Mouse (Mus musculus): ENCODE data around the gene Gab2. TPM values are rescaled to one million over a fixed set of nuclear protein-coding genes. Genes with fewer than 3 reads are reported as not detected.
A peak's percentile ranks its signal among the peaks of the same experiment; 100 is the strongest.

Gab2 gene
- total RNA-seq, 4 experiments from 2014 or later = 14.2 to 17.6 (median 16.2) TPM

- peak; percentile 62 for DNase-seq (ENCODE audit: low spot score)
Measured at GRCm38 (mm10) chr7:97248136-97248535, 166.8 kb downstream of the Gab2 start.

- DNase-seq (ENCODE audit: low spot score) = peak; percentile 42
Measured at GRCm38 (mm10) chr7:97251638-97252037, 170.3 kb downstream of the Gab2 start.

- peak; percentile 76 for DNase-seq (ENCODE audit: low spot score)
Measured at GRCm38 (mm10) chr7:97262541-97262940, 181.2 kb downstream of the Gab2 start.

- peak; percentile 57 for DNase-seq (ENCODE audit: low spot score)
Measured at GRCm38 (mm10) chr7:97270367-97270766, 189.0 kb downstream of the Gab2 start.

- DNase-seq (ENCODE audit: low spot score) = no peak
Measured at GRCm38 (mm10) chr7:97271068-97271467, 189.7 kb downstream of the Gab2 start.

GRCm38 (mm10) chr7:97296986-97297385 lies 215.6 kb downstream of the Gab2 start:
- no peak for DNase-seq (ENCODE audit: low spot score)

GRCm38 (mm10) chr7:97297466-97297865 lies 216.1 kb downstream of the Gab2 start:
- peak; percentile 83 for DNase-seq (ENCODE audit: low spot score)

- DNase-seq (ENCODE audit: low spot score) = no peak
Measured at GRCm38 (mm10) chr7:97298279-97298678, 216.9 kb downstream of the Gab2 start.

- no peak for DNase-seq (ENCODE audit: low spot score)
Measured at GRCm38 (mm10) chr7:97298943-97299342, 217.6 kb downstream of the Gab2 start.

GRCm38 (mm10) chr7:97300914-97301313 lies 219.5 kb downstream of the Gab2 start:
- DNase-seq (ENCODE audit: low spot score) = no peak

GRCm38 (mm10) chr7:97301321-97301720 lies 219.9 kb downstream of the Gab2 start:
- no peak for DNase-seq (ENCODE audit: low spot score)

- no peak for DNase-seq (ENCODE audit: low spot score)
Measured at GRCm38 (mm10) chr7:97302261-97302660, 220.9 kb downstream of the Gab2 start.

GRCm38 (mm10) chr7:97302876-97303275 lies 221.5 kb downstream of the Gab2 start:
- DNase-seq (ENCODE audit: low spot score) = no peak

- DNase-seq (ENCODE audit: low spot score) = no peak
Measured at GRCm38 (mm10) chr7:97303614-97304013, 222.2 kb downstream of the Gab2 start.

- DNase-seq (ENCODE audit: low spot score) = peak; percentile 24
Measured at GRCm38 (mm10) chr7:97304471-97304870, 223.1 kb downstream of the Gab2 start.

- no peak for DNase-seq (ENCODE audit: low spot score)
Measured at GRCm38 (mm10) chr7:97305206-97305605, 223.8 kb downstream of the Gab2 start.

GRCm38 (mm10) chr7:97306813-97307212 lies 225.4 kb downstream of the Gab2 start:
- DNase-seq (ENCODE audit: low spot score) = no peak

- DNase-seq (ENCODE audit: low spot score) = no peak
Measured at GRCm38 (mm10) chr7:97307546-97307945, 226.2 kb downstream of the Gab2 start.

- DNase-seq (ENCODE audit: low spot score) = no peak
Measured at GRCm38 (mm10) chr7:97309461-97310340, 228.3 kb downstream of the Gab2 start.

GRCm38 (mm10) chr7:97310341-97310635 lies 228.9 kb downstream of the Gab2 start:
- DNase-seq (ENCODE audit: low spot score) = no peak

GRCm38 (mm10) chr7:97311620-97312019 lies 230.2 kb downstream of the Gab2 start:
- no peak for DNase-seq (ENCODE audit: low spot score)

- DNase-seq (ENCODE audit: low spot score) = no peak
Measured at GRCm38 (mm10) chr7:97312196-97312595, 230.8 kb downstream of the Gab2 start.

- DNase-seq (ENCODE audit: low spot score) = no peak
Measured at GRCm38 (mm10) chr7:97312856-97313255, 231.5 kb downstream of the Gab2 start.
